Mouse (Mus musculus): Measurements from ENCODE around the gene Lrrn3.

GRCm38 (mm10) chr12:41508610-41509009, 22.4 kb upstream of the Lrrn3 start:
- TF ChIP-seq CTCF (IDR thresholded peaks at IDR 0.05; ENCODE audit: borderline replicate concordance, insufficient read depth, low read length) = no peak
- no peak for TF ChIP-seq POLR2A (IDR thresholded peaks at IDR 0.05; ENCODE audit: low read depth, low read length)

Data from embryonic fibroblast, embryonic 13.5 days (primary cell).